Mouse (Mus musculus): ENCODE measurements around the gene Wwp2. TPM values are rescaled to one million over a fixed set of nuclear protein-coding genes. Genes with fewer than 3 reads are reported as not detected.

Gene Wwp2
- polyA plus RNA-seq, 1 experiment from 2014 or later: 37.6 TPM

GRCm38 (mm10) chr8:107455268-107455667 is 19.1 kb downstream of the Wwp2 start:
- ATAC-seq (ENCODE audit: insufficient number of reproducible peaks, low FRiP score): no peak
- Histone ChIP-seq H3K4me2 (no peak overlapping the region), H3K36me3 (peaks cover 34% of the 10 kb centered on the region), H3K9ac (no peak overlapping the region), H3K27me3 (replicated peaks) (no peaks in the 10 kb centered on the region), H3K4me1 (replicated peaks) (peaks cover 4% of the 10 kb centered on the region; the same call in 1 of the 2 replicates), H3K27ac (ENCODE audit: poor library complexity, severe bottlenecking) (no peak overlapping the region), H3K4me3 (no peak overlapping the region), H3K9me3 (replicated peaks) (no peaks in the 10 kb centered on the region)
- 13% methylated on average over 3 of the region's 3 CpGs for WGBS

GRCm38 (mm10) chr8:107457725-107458124 is 21.6 kb downstream of the Wwp2 start:
- peaks cover 4% of the 10 kb centered on the region; the same call in 1 of the 2 replicates for H3K4me1 ChIP-seq (replicated peaks)
- no peak overlapping the region for H3K4me2 ChIP-seq
- H3K9me3 ChIP-seq (replicated peaks): no peaks in the 10 kb centered on the region
- no peak overlapping the region for H3K9ac ChIP-seq
- no peak overlapping the region for H3K4me3 ChIP-seq
- WGBS: 49% methylated on average over 4 of the region's 4 CpGs
- no peaks in the 10 kb centered on the region for H3K27me3 ChIP-seq (replicated peaks)
- peaks cover 46% of the 10 kb centered on the region for H3K36me3 ChIP-seq
- H3K27ac ChIP-seq (ENCODE audit: poor library complexity, severe bottlenecking): no peak overlapping the region
- no peak for ATAC-seq (ENCODE audit: insufficient number of reproducible peaks, low FRiP score)

GRCm38 (mm10) chr8:107458281-107458680 is 22.1 kb downstream of the Wwp2 start:
- H3K9me3 ChIP-seq (replicated peaks): no peaks in the 10 kb centered on the region
- no peak overlapping the region for H3K4me3 ChIP-seq
- H3K4me2 ChIP-seq: no peak overlapping the region
- H3K4me1 ChIP-seq (replicated peaks): peaks cover 4% of the 10 kb centered on the region; the same call in 1 of the 2 replicates
- H3K27ac ChIP-seq (ENCODE audit: poor library complexity, severe bottlenecking): no peak overlapping the region
- no peak for ATAC-seq (ENCODE audit: insufficient number of reproducible peaks, low FRiP score)
- no peaks in the 10 kb centered on the region for H3K27me3 ChIP-seq (replicated peaks)
- peaks cover 44% of the 10 kb centered on the region for H3K36me3 ChIP-seq
- WGBS: 84% methylated on average over 6 of the region's 6 CpGs
- H3K9ac ChIP-seq: no peak overlapping the region

- Histone ChIP-seq H3K9me3 (replicated peaks) (no peaks in the 10 kb centered on the region), H3K27me3 (replicated peaks) (no peaks in the 10 kb centered on the region), H3K9ac (no peak overlapping the region), H3K4me3 (no peak overlapping the region), H3K27ac (ENCODE audit: poor library complexity, severe bottlenecking) (no peak overlapping the region), H3K4me2 (no peak overlapping the region), H3K4me1 (replicated peaks) (peaks cover 1% of the 10 kb centered on the region; the same call in 1 of the 2 replicates), H3K36me3 (peaks cover 52% of the 10 kb centered on the region)
- WGBS: 89% methylated on average over 5 of the region's 5 CpGs
- ATAC-seq (ENCODE audit: insufficient number of reproducible peaks, low FRiP score): no peak
Observed at GRCm38 (mm10) chr8:107462423-107462822, 26.3 kb downstream of the Wwp2 start.

GRCm38 (mm10) chr8:107465332-107465990 is 29.3 kb downstream of the Wwp2 start:
- Histone ChIP-seq H3K27ac (ENCODE audit: poor library complexity, severe bottlenecking) (no peak overlapping the region), H3K27me3 (replicated peaks) (no peaks in the 10 kb centered on the region), H3K4me3 (no peak overlapping the region), H3K4me1 (replicated peaks) (no peaks in the 10 kb centered on the region), H3K9me3 (replicated peaks) (no peaks in the 10 kb centered on the region), H3K36me3 (peaks cover 40% of the 10 kb centered on the region), H3K9ac (no peak overlapping the region), H3K4me2 (no peak overlapping the region)
- ATAC-seq (ENCODE audit: insufficient number of reproducible peaks, low FRiP score): no peak
- 58% methylated on average over 3 of the region's 3 CpGs for WGBS

- H3K36me3 ChIP-seq: peaks cover 32% of the 10 kb centered on the region
- no peaks in the 10 kb centered on the region for H3K9me3 ChIP-seq (replicated peaks)
- no peak overlapping the region for H3K9ac ChIP-seq
- H3K27me3 ChIP-seq (replicated peaks): no peaks in the 10 kb centered on the region
- H3K27ac ChIP-seq (ENCODE audit: poor library complexity, severe bottlenecking): no peak overlapping the region
- H3K4me1 ChIP-seq (replicated peaks): no peaks in the 10 kb centered on the region
- 85% methylated on average over 5 of the region's 5 CpGs for WGBS
- no peak overlapping the region for H3K4me2 ChIP-seq
- no peak for ATAC-seq (ENCODE audit: insufficient number of reproducible peaks, low FRiP score)
- no peak overlapping the region for H3K4me3 ChIP-seq
Observed at GRCm38 (mm10) chr8:107466642-107467041, 30.5 kb downstream of the Wwp2 start.

- H3K36me3 ChIP-seq: peaks cover 28% of the 10 kb centered on the region
- H3K27ac ChIP-seq (ENCODE audit: poor library complexity, severe bottlenecking): no peak overlapping the region; the same call in 1 of the 2 replicates
- H3K4me2 ChIP-seq: no peak overlapping the region
- H3K4me1 ChIP-seq (replicated peaks): peaks cover 10% of the 10 kb centered on the region; the same call in 1 of the 2 replicates
- no peaks in the 10 kb centered on the region for H3K9me3 ChIP-seq (replicated peaks)
- H3K27me3 ChIP-seq (replicated peaks): no peaks in the 10 kb centered on the region
- no peak overlapping the region for H3K9ac ChIP-seq
- no peak for ATAC-seq (ENCODE audit: insufficient number of reproducible peaks, low FRiP score)
- no peak overlapping the region for H3K4me3 ChIP-seq
- WGBS: 44% methylated on average over 8 of the region's 8 CpGs
Observed at GRCm38 (mm10) chr8:107468811-107469302, 32.7 kb downstream of the Wwp2 start.

- ATAC-seq (ENCODE audit: insufficient number of reproducible peaks, low FRiP score): no peak
- Histone ChIP-seq H3K9ac (no peak overlapping the region), H3K27ac (ENCODE audit: poor library complexity, severe bottlenecking) (no peak overlapping the region), H3K4me2 (no peak overlapping the region), H3K9me3 (replicated peaks) (no peaks in the 10 kb centered on the region), H3K4me1 (replicated peaks) (peaks cover 10% of the 10 kb centered on the region; the same call in 1 of the 2 replicates), H3K27me3 (replicated peaks) (no peaks in the 10 kb centered on the region), H3K36me3 (peaks cover 30% of the 10 kb centered on the region), H3K4me3 (no peak overlapping the region)
- WGBS: 80% methylated on average over 5 of the region's 5 CpGs
Observed at GRCm38 (mm10) chr8:107470302-107470701, 34.1 kb downstream of the Wwp2 start.

- Histone ChIP-seq H3K27me3 (replicated peaks) (no peaks in the 10 kb centered on the region), H3K36me3 (peaks cover 15% of the 10 kb centered on the region; the same call in 1 of the 2 replicates), H3K27ac (ENCODE audit: poor library complexity, severe bottlenecking) (no peak overlapping the region), H3K4me3 (no peak overlapping the region), H3K4me1 (replicated peaks) (peaks cover 10% of the 10 kb centered on the region; the same call in 1 of the 2 replicates), H3K9ac (no peak overlapping the region), H3K4me2 (no peak overlapping the region), H3K9me3 (replicated peaks) (no peaks in the 10 kb centered on the region)
- WGBS: 60% methylated on average over 10 of the region's 10 CpGs
- ATAC-seq (ENCODE audit: insufficient number of reproducible peaks, low FRiP score): peak; percentile 25; the same call in 1 of the 2 replicates
Observed at GRCm38 (mm10) chr8:107472403-107473100, 36.4 kb downstream of the Wwp2 start.

- WGBS: 53% methylated on average over 4 of the region's 4 CpGs
- Histone ChIP-seq H3K27me3 (replicated peaks) (no peaks in the 10 kb centered on the region), H3K27ac (ENCODE audit: poor library complexity, severe bottlenecking) (no peak overlapping the region), H3K9me3 (replicated peaks) (no peaks in the 10 kb centered on the region), H3K9ac (no peak overlapping the region), H3K4me2 (no peak overlapping the region), H3K4me1 (replicated peaks) (peaks cover 10% of the 10 kb centered on the region; the same call in 1 of the 2 replicates), H3K36me3 (peaks cover 12% of the 10 kb centered on the region; the same call in 1 of the 2 replicates), H3K4me3 (no peak overlapping the region)
- no peak for ATAC-seq (ENCODE audit: insufficient number of reproducible peaks, low FRiP score)
Observed at GRCm38 (mm10) chr8:107473369-107473768, 37.2 kb downstream of the Wwp2 start.

- Histone ChIP-seq H3K4me1 (replicated peaks) (peaks cover 10% of the 10 kb centered on the region; the same call in 1 of the 2 replicates), H3K36me3 (peaks cover 6% of the 10 kb centered on the region; the same call in 1 of the 2 replicates), H3K27me3 (replicated peaks) (no peaks in the 10 kb centered on the region), H3K9ac (no peak overlapping the region), H3K27ac (ENCODE audit: poor library complexity, severe bottlenecking) (no peak overlapping the region), H3K4me2 (no peak overlapping the region), H3K9me3 (replicated peaks) (no peaks in the 10 kb centered on the region), H3K4me3 (no peak overlapping the region)
- WGBS: 68% methylated on average over 3 of the region's 3 CpGs
- ATAC-seq (ENCODE audit: insufficient number of reproducible peaks, low FRiP score): no peak
Observed at GRCm38 (mm10) chr8:107475613-107476012, 39.4 kb downstream of the Wwp2 start.
